Mouse (Mus musculus): Measurements from ENCODE around the gene Ncs1. TPM values are rescaled to one million over a fixed set of nuclear protein-coding genes. Genes with fewer than 3 reads are reported as not detected.

Gene Ncs1
- total and polyA plus RNA-seq, 3 experiments, result 0.04 TPM; not detected in 2

- Histone ChIP-seq H3K36me3 (replicated peaks in 1 of 2; ENCODE audit: control insufficient read depth in 1 of 2, insufficient read depth in 1 of 2, low read length in 1 of 2) (no peaks in the 10 kb centered on the region), H3K4me3 (replicated peaks in 1 of 3; ENCODE audit: low read depth in 2 of 3, low read length in 2 of 3, poor library complexity in 1 of 3) (no peak overlapping the region), H3K4me1 (ENCODE audit: control insufficient read depth in 1 of 2, insufficient read depth in 2 of 2) (peaks cover 0 to 5% of the 10 kb centered on the region in 2 experiments; a peak in 1 of 4 replicates), H3K9ac (ENCODE audit: insufficient read depth, low read depth) (peak overlapping the region; percentile 63; the same call in 1 of the 2 replicates), H3K27ac (ENCODE audit: insufficient read depth, low read depth) (no peak overlapping the region), H3K27me3 (replicated peaks) (peaks cover 75% of the 10 kb centered on the region), H3K4me2 (ENCODE audit: insufficient read depth, low read depth, poor library complexity, severe bottlenecking) (peak overlapping the region; percentile 79; the same call in 1 of the 2 replicates), H3K9me3 (replicated peaks; ENCODE audit: low read length) (no peaks in the 10 kb centered on the region), H3K79me2 (replicated peaks; ENCODE audit: control insufficient read depth, extremely low read depth, insufficient read depth, poor library complexity, severe bottlenecking) (no peaks in the 10 kb centered on the region)
- TF ChIP-seq ZMIZ1 (IDR thresholded peaks at IDR 0.05; ENCODE audit: low read depth, low read length), result no peak
- no peak for TF ChIP-seq MYC (IDR thresholded peaks at IDR 0.05; ENCODE audit: low read depth, low read length)
- no peak for TF ChIP-seq ZC3H11A (IDR thresholded peaks at IDR 0.05; ENCODE audit: low read depth, low read length)
- dilution Hi-C loops (cut with MboI; ENCODE audit: extremely low pct_ligation_motif_present, extremely low pct_unique_long_range_greater_than_20kb, low sequenced_read_pairs) (no loop called here), in situ Hi-C loops (cut with MboI; ENCODE audit: low pct_ligation_motif_present, low pct_unique_long_range_greater_than_20kb, low sequenced_read_pairs) (loop anchor here (5.0 to 25.0 kb wide), 4 partner anchors 53 to 287 kb away; no protein-coding TSS in a partner anchor)
- DNase-seq (ENCODE audit: extremely low read depth), result no peak
These were observed 53.2 kb downstream of the Ncs1 start for GRCm38 (mm10) chr2:31298814-31299213.

- Histone ChIP-seq H3K27ac (ENCODE audit: insufficient read depth, low read depth) (no peak overlapping the region), H3K4me1 (ENCODE audit: control insufficient read depth in 1 of 2, insufficient read depth in 2 of 2) (peaks cover 0 to 5% of the 10 kb centered on the region in 2 experiments; a peak in 1 of 4 replicates), H3K79me2 (replicated peaks; ENCODE audit: control insufficient read depth, extremely low read depth, insufficient read depth, poor library complexity, severe bottlenecking) (no peaks in the 10 kb centered on the region), H3K9ac (ENCODE audit: insufficient read depth, low read depth) (no peak overlapping the region), H3K27me3 (replicated peaks) (peaks cover 74% of the 10 kb centered on the region), H3K4me3 (replicated peaks in 1 of 3; ENCODE audit: low read depth in 2 of 3, low read length in 2 of 3, poor library complexity in 1 of 3) (no peak overlapping the region), H3K9me3 (replicated peaks; ENCODE audit: low read length) (no peaks in the 10 kb centered on the region), H3K36me3 (replicated peaks in 1 of 2; ENCODE audit: control insufficient read depth in 1 of 2, insufficient read depth in 1 of 2, low read length in 1 of 2) (no peaks in the 10 kb centered on the region), H3K4me2 (ENCODE audit: insufficient read depth, low read depth, poor library complexity, severe bottlenecking) (0 out of 2 replicates have a peak overlapping the region, but pooled peaks have one; percentile 51)
- DNase-seq (ENCODE audit: extremely low read depth), result peak; percentile 48
- dilution Hi-C loops (cut with MboI; ENCODE audit: extremely low pct_ligation_motif_present, extremely low pct_unique_long_range_greater_than_20kb, low sequenced_read_pairs), result no loop called here
- TF ChIP-seq JUN (IDR thresholded peaks at IDR 0.05; ENCODE audit: insufficient read depth, low read depth, low read length), result no peak
- no peak for TF ChIP-seq SMC3 (IDR thresholded peaks at IDR 0.05; ENCODE audit: low read depth, low read length)
- TF ChIP-seq SIN3A (IDR thresholded peaks at IDR 0.05; ENCODE audit: low read length), result no peak
- no peak for TF ChIP-seq MAFK (IDR thresholded peaks at IDR 0.05; ENCODE audit: insufficient replicate concordance, low read length)
- peak; percentile 66 to 92 for TF ChIP-seq CTCF (conservative IDR thresholded peaks at IDR 0.05 in 1 of 2, IDR thresholded peaks at IDR 0.05 in 1 of 2; ENCODE audit: low read depth in 2 of 2, low read length in 2 of 2)
- in situ Hi-C loops (cut with MboI; ENCODE audit: low pct_ligation_motif_present, low pct_unique_long_range_greater_than_20kb, low sequenced_read_pairs), result loop anchor here (5.0 to 25.0 kb wide), 4 partner anchors 53 to 287 kb away; no protein-coding TSS in a partner anchor
These were observed 53.6 kb downstream of the Ncs1 start for GRCm38 (mm10) chr2:31299266-31299665.

DNA sequence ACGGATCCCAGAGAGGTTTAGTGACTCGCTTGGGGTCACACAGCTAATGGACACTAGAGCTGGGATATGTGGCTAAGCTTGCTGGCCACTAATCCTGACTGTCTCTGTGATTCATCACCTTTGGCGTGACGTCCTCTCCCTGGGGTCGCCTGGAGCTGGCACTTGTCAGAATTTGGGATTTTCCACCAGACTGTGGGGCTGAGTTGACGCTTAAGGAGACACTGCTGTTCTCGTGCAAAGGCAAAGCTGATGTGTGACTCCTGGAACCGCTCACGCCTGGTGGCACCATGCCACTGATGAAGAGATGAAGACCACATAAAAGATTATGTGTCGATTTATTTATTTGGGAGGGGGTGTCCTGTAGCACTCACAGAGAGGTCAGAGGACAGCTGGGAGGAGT is 54.4 kb downstream of the Ncs1 start:
- no peaks in the 10 kb centered on the region for H3K36me3 ChIP-seq (replicated peaks in 1 of 2; ENCODE audit: control insufficient read depth in 1 of 2, insufficient read depth in 1 of 2, low read length in 1 of 2)
- dilution Hi-C loops (cut with MboI; ENCODE audit: extremely low pct_ligation_motif_present, extremely low pct_unique_long_range_greater_than_20kb, low sequenced_read_pairs) (no loop called here), in situ Hi-C loops (cut with MboI; ENCODE audit: low pct_ligation_motif_present, low pct_unique_long_range_greater_than_20kb, low sequenced_read_pairs) (loop anchor here (5.0 to 25.0 kb wide), 4 partner anchors 52 to 288 kb away; no protein-coding TSS in a partner anchor)
- no peak overlapping the region for H3K4me3 ChIP-seq (replicated peaks in 1 of 3; ENCODE audit: low read depth in 2 of 3, low read length in 2 of 3, poor library complexity in 1 of 3)
- no peak overlapping the region for H3K4me2 ChIP-seq (ENCODE audit: insufficient read depth, low read depth, poor library complexity, severe bottlenecking)
- H3K27me3 ChIP-seq (replicated peaks), result peaks cover 78% of the 10 kb centered on the region
- H3K9ac ChIP-seq (ENCODE audit: insufficient read depth, low read depth), result no peak overlapping the region
- no peak for DNase-seq (ENCODE audit: extremely low read depth)
- H3K27ac ChIP-seq (ENCODE audit: insufficient read depth, low read depth), result no peak overlapping the region
- H3K9me3 ChIP-seq (replicated peaks; ENCODE audit: low read length), result no peaks in the 10 kb centered on the region
- TF ChIP-seq JUN (IDR thresholded peaks at IDR 0.05; ENCODE audit: insufficient read depth, low read depth, low read length) (no peak), E2F4 (IDR thresholded peaks at IDR 0.05; ENCODE audit: insufficient replicate concordance, low read depth, low read length) (no peak), POLR2A (IDR thresholded peaks at IDR 0.05; ENCODE audit: low read depth, low read length) (no peak), ZNF384 (IDR thresholded peaks at IDR 0.05; ENCODE audit: low read depth, low read length) (no peak), ZKSCAN1 (IDR thresholded peaks at IDR 0.05; ENCODE audit: borderline replicate concordance, low read depth, low read length) (no peak), NELFE (IDR thresholded peaks at IDR 0.05; ENCODE audit: low read depth, low read length) (no peak), ZC3H11A (IDR thresholded peaks at IDR 0.05; ENCODE audit: low read depth, low read length) (no peak), NRF1 (IDR thresholded peaks at IDR 0.05; ENCODE audit: low read depth, low read length) (no peak), MEF2A (IDR thresholded peaks at IDR 0.05; ENCODE audit: borderline replicate concordance, low read depth, low read length) (no peak), ELF1 (IDR thresholded peaks at IDR 0.05; ENCODE audit: low read depth, low read length) (no peak), HCFC1 (IDR thresholded peaks at IDR 0.05; ENCODE audit: low read depth, low read length) (no peak), ETS1 (conservative IDR thresholded peaks at IDR 0.05; ENCODE audit: low read depth, low read length) (no peak), MAZ (IDR thresholded peaks at IDR 0.05; ENCODE audit: low read depth, low read length) (no peak), SIN3A (IDR thresholded peaks at IDR 0.05; ENCODE audit: low read length) (no peak), RCOR1 (conservative IDR thresholded peaks at IDR 0.05; ENCODE audit: low read depth, low read length) (no peak), JUND (conservative IDR thresholded peaks at IDR 0.05; ENCODE audit: low read depth, low read length) (no peak), USF1 (IDR thresholded peaks at IDR 0.05; ENCODE audit: low read depth, low read length) (no peak), TBP (conservative IDR thresholded peaks at IDR 0.05; ENCODE audit: low read depth, low read length) (no peak), USF2 (conservative IDR thresholded peaks at IDR 0.05; ENCODE audit: low read depth, low read length) (no peak), MAFK (IDR thresholded peaks at IDR 0.05; ENCODE audit: insufficient replicate concordance, low read length) (no peak)
- peaks cover 0 to 5% of the 10 kb centered on the region in 2 experiments; a peak in 1 of 4 replicates for H3K4me1 ChIP-seq (ENCODE audit: control insufficient read depth in 1 of 2, insufficient read depth in 2 of 2)
- no peaks in the 10 kb centered on the region for H3K79me2 ChIP-seq (replicated peaks; ENCODE audit: control insufficient read depth, extremely low read depth, insufficient read depth, poor library complexity, severe bottlenecking)
